Mouse (Mus musculus) hindbrain, embryonic 14.5 days (tissue): ENCODE measurements around the gene Ddx18. TPM values are rescaled to one million over a fixed set of nuclear protein-coding genes. Genes with fewer than 3 reads are reported as not detected.

ENCODE experiments used
- ATAC-seq: fragments of 200-750 bp; cut with Nextera tagmentation; 2 replicates; pipeline ENCODE4 v1.8.0; 2017; ENCODE audit warnings: moderate number of reproducible peaks, mild to moderate bottlenecking, moderate TSS enrichment, moderate library complexity; ENCODE audit not compliant: low FRiP score
- DNase-seq: peaks from one replicate; pipeline ENCODE4 v3.0.0-alpha.2; 2015; ENCODE audit warnings: low spot score
- H3K27ac ChIP-seq: fragments of 300-500 bp; sonication (generic); 2 replicates; pipeline ENCODE4 v1.5.1; 2014; ENCODE audit warnings: mild to moderate bottlenecking, moderate library complexity
- H3K27me3 ChIP-seq: fragments of 300-500 bp; sonication (generic); 2 replicates; pipeline ENCODE4 v1.6.1; 2014; ENCODE audit warnings: mild to moderate bottlenecking, low read length, mixed read lengths; ENCODE audit not compliant: control insufficient read depth, insufficient read depth
- H3K36me3 ChIP-seq: fragments of 300-500 bp; sonication (generic); replicated peaks from 2 replicates; pipeline ENCODE4 v1.6.1; 2014; ENCODE audit not compliant: control insufficient read depth, insufficient read depth
- H3K4me1 ChIP-seq: fragments of 300-500 bp; sonication (generic); replicated peaks from 2 replicates; pipeline ENCODE4 v1.6.1; 2014; ENCODE audit warnings: antibody characterized with exemption, low read length, mixed read lengths; ENCODE audit not compliant: control insufficient read depth, insufficient read depth
- H3K4me2 ChIP-seq: fragments of 300-500 bp; sonication (generic); replicated peaks from 2 replicates; pipeline ENCODE4 v1.6.1; 2014; ENCODE audit warnings: mild to moderate bottlenecking, moderate library complexity
- H3K4me3 ChIP-seq: fragments of 300-500 bp; sonication (generic); replicated peaks from 2 replicates; pipeline ENCODE4 v1.5.1; 2014; ENCODE audit warnings: mild to moderate bottlenecking, low read length
- H3K9ac ChIP-seq: fragments of 300-500 bp; sonication (generic); 2 replicates; pipeline ENCODE4 v1.6.1; 2014
- H3K9me3 ChIP-seq: fragments of 300-500 bp; sonication (generic); 2 replicates; pipeline ENCODE4 v1.6.1; 2016; ENCODE audit warnings: low read length; ENCODE audit not compliant: control insufficient read depth
- WGBS: fragments of 180-500 bp; shearing (Covaris S2); extraction: QIAGEN DNeasy Blood & Tissue Kit; methylation state at CpG from one replicate; pipeline ENCODE4 v1.1.7; 2014; 5-methylcytosine and 5-hydroxymethylcytosine counted together
- polyA plus RNA-seq: library from polyadenylated mRNA; unstranded; fragments of >200 nt; fragmentation: Nextera tagmentation; extraction: Ambion mirVana; gene quantifications from 2 replicates; pipeline ENCODE4 v1.2.1, GENCODE M21; 2014

Gene Ddx18
- 35.3 and 37.8 TPM in 2 replicates for polyA plus RNA-seq

DNA sequence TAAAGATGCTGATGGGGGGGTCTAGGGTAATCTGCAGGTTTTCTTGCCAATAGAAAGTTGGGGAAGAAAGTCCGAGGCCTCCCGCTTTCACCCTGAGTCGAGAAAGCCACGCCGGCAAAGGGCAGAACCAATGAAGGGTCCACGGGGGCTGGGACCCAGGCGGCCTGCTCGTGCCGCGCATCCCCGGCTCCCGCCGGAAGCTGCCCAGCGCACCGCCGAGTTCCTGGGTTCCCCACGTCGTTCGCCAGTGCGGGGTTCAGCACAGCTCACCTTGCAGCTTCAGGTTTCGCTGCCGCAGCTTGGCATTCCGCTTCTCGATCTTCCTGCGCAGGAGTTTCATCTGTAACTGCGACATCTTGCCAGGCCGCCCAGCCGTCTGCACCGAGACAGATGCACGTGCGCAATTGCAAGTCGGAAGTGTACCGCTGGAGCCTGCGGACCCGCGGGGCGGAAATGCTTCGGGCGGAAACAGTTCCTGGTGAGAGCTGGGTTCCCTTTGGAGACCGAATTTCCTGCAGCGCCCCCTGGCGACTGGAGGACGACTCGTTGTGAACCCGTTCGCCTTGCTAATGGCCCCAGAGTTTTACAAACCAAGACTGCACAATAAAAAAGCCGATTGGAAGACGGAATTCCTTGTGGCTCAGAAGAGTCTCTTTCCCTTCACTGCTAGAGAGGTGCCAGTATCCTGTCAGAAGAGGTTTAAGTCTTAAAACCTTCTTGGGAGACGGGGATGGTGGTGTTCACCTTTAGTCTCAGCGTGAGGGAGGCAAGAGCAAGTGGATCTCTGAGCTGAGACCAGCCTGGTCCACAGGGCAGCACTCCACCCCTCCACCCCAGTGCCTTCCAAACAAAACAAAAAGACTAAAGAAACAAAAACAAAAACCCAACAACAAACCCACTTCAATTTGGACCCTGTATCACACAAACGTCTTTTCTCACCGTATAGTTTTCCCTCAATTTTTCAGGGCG is at the start of gene Ddx18:
Gene Ddx18, minus strand, starts transcription at position 469 of the 969 bp plus-strand sequence.
- Histone ChIP-seq H3K9ac (peak within 1 kb of the TSS; percentile 77), H3K36me3 (peaks cover 29% of the 10 kb centered on the region), H3K27ac (peak within 1 kb of the TSS; percentile 72; the same call in 1 of the 2 replicates), H3K4me1 (peaks cover 8% of the 10 kb centered on the region; the same call in 1 of the 2 replicates), H3K9me3 (no peaks in the 10 kb centered on the region), H3K27me3 (no peaks in the 10 kb centered on the region), H3K4me3 (peak within 1 kb of the TSS; percentile 67), H3K4me2 (peak within 1 kb of the TSS; percentile 89)
- 6% methylated on average over 53 of the region's 53 CpGs for WGBS
- DNase-seq, result peak; percentile 98
- peak; percentile 98 for ATAC-seq

DNA sequence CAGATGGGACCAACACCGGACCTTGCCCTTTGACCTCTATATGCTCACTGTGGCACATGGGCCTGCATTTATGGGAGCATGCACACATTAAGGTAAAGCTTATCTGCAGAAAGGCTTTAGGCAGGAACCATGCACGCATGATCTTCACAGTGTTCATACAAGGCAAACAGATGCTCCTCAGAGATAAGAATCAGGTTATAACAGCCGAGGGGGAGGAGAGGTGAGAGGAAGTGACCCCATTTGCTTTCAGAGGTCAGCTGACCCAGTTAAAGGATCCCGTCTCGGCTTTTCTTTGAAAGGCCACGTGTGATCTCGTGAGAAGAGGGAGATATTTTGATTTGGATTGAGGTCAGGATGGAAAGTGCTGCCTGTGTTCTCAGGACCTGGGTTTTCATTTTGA is 40.2 kb upstream of the Ddx18 start:
- ATAC-seq (no peak), DNase-seq (no peak)
- Histone ChIP-seq H3K4me2 (no peak overlapping the region), H3K9ac (no peak overlapping the region), H3K4me3 (no peak overlapping the region), H3K36me3 (no peaks in the 10 kb centered on the region), H3K27me3 (no peaks in the 10 kb centered on the region), H3K27ac (no peak overlapping the region), H3K9me3 (no peaks in the 10 kb centered on the region), H3K4me1 (no peaks in the 10 kb centered on the region)
- 74% methylated on average over 7 of the region's 7 CpGs for WGBS

DNA sequence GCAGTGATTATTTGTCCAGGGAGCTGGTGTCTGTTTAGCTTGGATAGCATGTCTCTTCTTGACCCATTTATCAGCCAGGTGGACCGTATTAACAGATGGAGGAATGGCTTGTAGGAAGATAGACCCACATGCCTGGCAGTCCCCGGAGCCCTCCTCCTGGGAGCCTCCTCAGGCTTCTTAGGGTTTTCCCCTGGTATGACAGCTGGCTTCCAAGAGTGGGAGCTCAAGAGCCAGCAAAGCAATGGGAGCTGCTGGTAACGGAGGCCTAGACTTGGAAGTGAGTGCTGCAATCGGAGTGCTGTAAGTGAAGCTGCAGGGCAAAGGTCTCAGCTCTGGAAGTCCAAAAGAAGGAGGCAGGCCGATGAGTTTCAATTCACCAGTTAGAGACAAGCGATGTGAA is 37.3 kb upstream of the Ddx18 start:
- 57% methylated on average over 6 of the region's 6 CpGs for WGBS
- no peak for DNase-seq

DNA sequence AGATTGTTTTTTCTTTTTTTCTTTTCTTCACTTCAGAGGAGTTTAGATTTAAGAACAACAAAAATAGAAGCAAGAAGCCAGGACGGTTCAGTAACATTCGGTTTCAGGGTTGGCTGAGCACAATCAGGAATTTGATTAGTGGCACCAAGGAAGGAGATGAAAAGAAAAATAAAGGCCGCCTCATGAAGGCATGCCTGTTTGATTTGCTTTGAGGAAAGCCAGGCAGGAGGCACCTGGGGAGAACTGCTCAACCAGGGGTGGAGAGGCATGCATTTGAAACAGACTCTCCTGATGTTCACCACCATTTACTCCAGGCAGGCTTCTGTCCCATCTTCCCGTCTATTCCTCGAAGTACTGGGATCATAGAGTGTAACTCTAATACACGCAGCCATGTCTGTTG is 34.1 kb upstream of the Ddx18 start:
- no peak for DNase-seq
- no peak for ATAC-seq
- Histone ChIP-seq H3K4me1 (0 out of 2 replicates have a peak, but pooled peaks cover 3% of the 10 kb centered on the region), H3K4me3 (no peak overlapping the region), H3K9me3 (no peaks in the 10 kb centered on the region), H3K27me3 (no peaks in the 10 kb centered on the region), H3K27ac (no peak overlapping the region), H3K36me3 (no peaks in the 10 kb centered on the region), H3K9ac (no peak overlapping the region), H3K4me2 (no peak overlapping the region)
- WGBS, result 69% methylated on average over 6 of the region's 6 CpGs

More for the DNA sequence above, 37.3 kb upstream of the Ddx18 start:
- Histone ChIP-seq H3K27ac (no peak overlapping the region), H3K27me3 (no peaks in the 10 kb centered on the region), H3K9me3 (no peaks in the 10 kb centered on the region), H3K36me3 (no peaks in the 10 kb centered on the region), H3K4me3 (no peak overlapping the region), H3K4me1 (no peaks in the 10 kb centered on the region), H3K9ac (no peak overlapping the region), H3K4me2 (no peak overlapping the region)
- ATAC-seq, result no peak

DNA sequence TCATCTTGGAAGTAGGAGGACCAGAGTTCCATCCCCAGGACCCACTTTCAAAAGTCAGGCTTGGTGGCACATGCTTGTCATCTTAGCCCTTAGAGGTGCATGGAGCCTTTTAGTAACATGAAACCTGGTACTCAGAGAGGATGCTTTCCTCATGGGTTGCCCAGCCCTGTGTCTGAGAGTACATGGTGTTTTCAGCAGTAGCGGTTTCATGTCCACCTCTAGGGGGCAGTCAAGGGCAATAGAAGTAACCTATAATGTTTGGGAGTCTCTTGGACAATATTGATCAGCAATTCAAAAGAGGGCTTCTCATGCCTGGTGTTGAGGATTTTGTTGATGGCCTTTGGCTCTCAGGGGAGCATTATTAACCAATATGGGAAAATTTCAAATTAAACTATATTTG is 33.3 kb upstream of the Ddx18 start:
- H3K9me3 ChIP-seq, result no peaks in the 10 kb centered on the region
- H3K4me1 ChIP-seq, result 0 out of 2 replicates have a peak, but pooled peaks cover 3% of the 10 kb centered on the region
- H3K4me3 ChIP-seq, result no peak overlapping the region
- no peak overlapping the region for H3K4me2 ChIP-seq
- ATAC-seq, result no peak
- H3K27ac ChIP-seq, result no peak overlapping the region
- WGBS, result 28% methylated on average over 1 of the region's 1 CpGs
- no peak overlapping the region for H3K9ac ChIP-seq
- DNase-seq, result peak; percentile 78
- no peaks in the 10 kb centered on the region for H3K36me3 ChIP-seq
- H3K27me3 ChIP-seq, result no peaks in the 10 kb centered on the region

DNA sequence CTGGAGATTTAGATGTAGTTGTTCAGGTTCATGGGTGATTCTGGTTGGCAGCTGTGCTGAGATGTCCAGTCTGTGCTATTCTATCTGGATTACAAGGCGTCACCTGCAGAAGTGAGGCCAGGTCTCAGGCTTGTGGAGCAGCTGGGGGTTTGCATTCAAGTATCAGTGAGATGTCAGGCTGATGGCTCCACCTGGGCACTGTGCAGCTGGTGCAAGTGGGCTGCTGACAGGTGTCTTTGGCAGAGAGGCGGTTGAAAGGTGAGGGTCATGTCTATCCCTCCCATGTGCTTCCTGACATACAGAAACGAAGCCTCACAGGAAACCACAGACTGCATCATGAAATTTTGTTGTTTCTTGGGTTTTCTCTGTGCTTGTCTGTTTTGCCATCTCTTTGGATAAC is 30.6 kb upstream of the Ddx18 start:
- Histone ChIP-seq H3K4me1 (0 out of 2 replicates have a peak, but pooled peaks cover 3% of the 10 kb centered on the region), H3K9ac (no peak overlapping the region), H3K27ac (no peak overlapping the region), H3K4me3 (no peak overlapping the region), H3K27me3 (no peaks in the 10 kb centered on the region), H3K36me3 (no peaks in the 10 kb centered on the region), H3K4me2 (no peak overlapping the region), H3K9me3 (no peaks in the 10 kb centered on the region)
- ATAC-seq (no peak), DNase-seq (no peak)
- whole genome bisulfite sequencing, result 68% methylated on average over 3 of the region's 3 CpGs

DNA sequence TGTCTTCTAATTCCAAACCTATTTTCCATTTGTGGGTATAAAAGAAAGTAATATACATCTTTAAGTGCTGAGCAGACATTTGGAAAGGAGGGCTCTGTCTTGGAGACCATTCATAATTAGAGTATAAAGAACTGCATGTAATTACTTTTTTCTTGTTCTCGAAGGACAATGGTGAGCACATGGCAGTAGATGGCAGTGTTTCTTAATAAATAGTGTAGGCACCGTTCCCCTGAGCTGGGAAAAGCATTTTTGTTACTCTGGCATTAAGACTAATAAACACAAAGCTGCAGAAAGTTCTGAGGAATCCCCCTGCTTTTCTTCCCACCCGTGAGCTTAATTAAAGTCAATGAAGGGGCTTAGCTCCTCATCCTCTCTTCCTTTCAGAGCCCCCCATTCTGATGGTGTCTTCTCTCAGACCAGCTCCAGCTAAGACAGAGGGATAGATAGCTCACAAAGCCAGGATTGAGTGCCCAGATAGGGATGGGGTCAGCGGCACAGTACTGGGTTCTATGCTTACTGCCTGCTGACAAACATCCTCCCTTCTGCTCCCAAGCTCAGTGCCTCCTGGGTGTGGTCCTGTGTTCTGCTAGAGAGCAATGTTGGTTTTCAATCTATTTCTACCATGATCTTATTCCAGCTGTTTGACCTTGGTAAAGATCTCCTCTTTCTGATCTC is 29.3 kb upstream of the Ddx18 start:
- DNase-seq (peak; percentile 76), ATAC-seq (peak; percentile 53; the same call in 1 of the 2 replicates)
- Histone ChIP-seq H3K9ac (no peak overlapping the region), H3K27me3 (no peaks in the 10 kb centered on the region), H3K4me1 (0 out of 2 replicates have a peak, but pooled peaks cover 3% of the 10 kb centered on the region), H3K27ac (no peak overlapping the region), H3K9me3 (no peaks in the 10 kb centered on the region), H3K4me3 (no peak overlapping the region), H3K36me3 (no peaks in the 10 kb centered on the region), H3K4me2 (no peak overlapping the region)
- 17% methylated on average over 4 of the region's 4 CpGs for WGBS

DNA sequence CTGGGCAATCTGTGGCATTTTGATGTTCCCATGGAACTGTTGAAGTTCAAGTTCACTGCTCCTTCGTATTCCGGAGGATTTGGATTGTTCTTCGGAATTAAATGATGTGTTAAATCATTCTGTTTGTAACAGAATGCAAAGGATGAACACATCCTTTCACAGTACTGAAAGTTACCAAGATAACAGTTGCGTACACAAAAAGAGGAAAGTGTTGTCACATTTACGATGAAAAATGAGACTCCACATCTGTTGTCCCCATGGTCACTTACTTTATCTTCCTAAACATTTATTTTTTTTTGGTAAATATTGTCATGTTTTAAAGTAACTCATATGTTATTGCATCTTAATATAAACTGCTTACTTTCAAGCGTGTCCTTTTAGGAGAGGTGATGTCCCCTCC is 17.0 kb upstream of the Ddx18 start:
- Histone ChIP-seq H3K4me1 (no peaks in the 10 kb centered on the region), H3K9ac (no peak overlapping the region), H3K4me3 (no peak overlapping the region), H3K27ac (no peak overlapping the region), H3K4me2 (no peak overlapping the region), H3K27me3 (no peaks in the 10 kb centered on the region), H3K9me3 (no peaks in the 10 kb centered on the region), H3K36me3 (no peaks in the 10 kb centered on the region)
- no peak for ATAC-seq
- no peak for DNase-seq
- 84% methylated on average over 6 of the region's 6 CpGs for whole genome bisulfite sequencing

DNA sequence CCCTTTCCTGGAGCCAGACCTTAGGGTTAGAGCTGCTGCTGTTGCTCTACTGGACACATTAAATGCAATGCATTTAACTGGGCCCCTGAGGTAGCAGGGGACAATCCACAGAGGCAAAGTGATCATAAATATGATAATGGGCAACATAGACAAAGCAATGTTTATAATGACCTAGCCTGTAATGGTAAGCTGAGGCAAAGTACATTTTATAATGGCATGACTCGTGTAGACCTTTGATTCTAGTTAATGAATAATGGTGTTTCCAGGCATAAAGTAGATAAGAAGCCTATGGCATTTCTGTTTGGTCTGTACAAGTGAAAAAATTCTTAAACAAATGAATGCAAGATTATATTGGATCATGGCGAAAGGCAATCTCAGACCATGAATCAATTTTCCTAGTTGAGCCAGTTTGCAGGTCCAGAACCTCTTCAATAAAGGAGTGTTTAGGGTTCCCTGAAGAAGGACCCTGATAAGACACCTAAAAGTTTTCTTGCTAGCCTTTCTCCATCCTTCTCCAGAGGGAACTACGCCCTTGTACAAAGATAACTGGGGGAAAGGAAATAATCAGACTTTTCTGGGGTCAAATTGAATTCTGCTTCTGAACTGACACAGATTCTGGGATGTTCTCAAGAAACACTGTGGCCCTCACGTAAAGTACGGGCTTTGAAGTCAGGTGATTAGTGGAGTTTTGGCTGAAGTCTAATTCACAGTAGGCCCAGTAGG is 13.5 kb upstream of the Ddx18 start:
- no peak overlapping the region for H3K9ac ChIP-seq
- H3K27ac ChIP-seq, result no peak overlapping the region
- WGBS, result 92% methylated on average over 5 of the region's 5 CpGs
- no peaks in the 10 kb centered on the region for H3K27me3 ChIP-seq
- no peaks in the 10 kb centered on the region for H3K36me3 ChIP-seq
- H3K4me1 ChIP-seq, result no peaks in the 10 kb centered on the region
- H3K4me3 ChIP-seq, result no peak overlapping the region
- DNase-seq, result no peak
- no peak for ATAC-seq
- no peaks in the 10 kb centered on the region for H3K9me3 ChIP-seq
- H3K4me2 ChIP-seq, result no peak overlapping the region
